Mouse (Mus musculus) midbrain, embryonic 10.5 days (tissue): ENCODE results near the gene Fgd3. TPM values are rescaled to one million over a fixed set of nuclear protein-coding genes. Genes with fewer than 3 reads are reported as not detected.

Experiments
- DNase-seq: peaks from one replicate; pipeline ENCODE4 v3.0.0-alpha.2; 2017; ENCODE audit warnings: low spot score
- H3K27ac ChIP-seq: fragments of 300-500 bp; sonication (generic); replicated peaks from 2 replicates; pipeline ENCODE4 v1.5.1; 2016; ENCODE audit warnings: mild to moderate bottlenecking
- H3K27me3 ChIP-seq: fragments of 300-500 bp; sonication (generic); 2 replicates; pipeline ENCODE4 v1.6.1; 2016; ENCODE audit warnings: low read depth, mild to moderate bottlenecking; ENCODE audit not compliant: poor library complexity, severe bottlenecking
- H3K36me3 ChIP-seq: fragments of 300-500 bp; sonication (generic); 2 replicates; pipeline ENCODE4 v1.6.1; 2016; ENCODE audit warnings: mild to moderate bottlenecking, moderate library complexity
- H3K4me1 ChIP-seq: fragments of 300-500 bp; sonication (generic); 2 replicates; pipeline ENCODE4 v1.6.1; 2016
- H3K4me3 ChIP-seq: fragments of 300-500 bp; sonication (generic); 2 replicates; pipeline ENCODE4 v1.5.1; 2016; ENCODE audit warnings: mild to moderate bottlenecking, moderate library complexity
- H3K9me3 ChIP-seq: fragments of 300-500 bp; sonication (generic); replicated peaks from 2 replicates; pipeline ENCODE4 v1.6.1; 2016; ENCODE audit warnings: mild to moderate bottlenecking
- WGBS: fragments of 180-500 bp; shearing (Covaris S2); methylation state at CpG from one replicate; pipeline ENCODE4 v1.1.7; 2016; 5-methylcytosine and 5-hydroxymethylcytosine counted together
- polyA plus RNA-seq: library from polyadenylated mRNA; unstranded; fragments of >200 nt; fragmentation: Nextera tagmentation; extraction: Ambion mirVana; gene quantifications from 2 replicates; pipeline ENCODE4 v1.2.1, GENCODE M21; 2016

Fgd3 gene
- polyA plus RNA-seq, 1 experiment from 2014 or later: 1.1 TPM

DNA sequence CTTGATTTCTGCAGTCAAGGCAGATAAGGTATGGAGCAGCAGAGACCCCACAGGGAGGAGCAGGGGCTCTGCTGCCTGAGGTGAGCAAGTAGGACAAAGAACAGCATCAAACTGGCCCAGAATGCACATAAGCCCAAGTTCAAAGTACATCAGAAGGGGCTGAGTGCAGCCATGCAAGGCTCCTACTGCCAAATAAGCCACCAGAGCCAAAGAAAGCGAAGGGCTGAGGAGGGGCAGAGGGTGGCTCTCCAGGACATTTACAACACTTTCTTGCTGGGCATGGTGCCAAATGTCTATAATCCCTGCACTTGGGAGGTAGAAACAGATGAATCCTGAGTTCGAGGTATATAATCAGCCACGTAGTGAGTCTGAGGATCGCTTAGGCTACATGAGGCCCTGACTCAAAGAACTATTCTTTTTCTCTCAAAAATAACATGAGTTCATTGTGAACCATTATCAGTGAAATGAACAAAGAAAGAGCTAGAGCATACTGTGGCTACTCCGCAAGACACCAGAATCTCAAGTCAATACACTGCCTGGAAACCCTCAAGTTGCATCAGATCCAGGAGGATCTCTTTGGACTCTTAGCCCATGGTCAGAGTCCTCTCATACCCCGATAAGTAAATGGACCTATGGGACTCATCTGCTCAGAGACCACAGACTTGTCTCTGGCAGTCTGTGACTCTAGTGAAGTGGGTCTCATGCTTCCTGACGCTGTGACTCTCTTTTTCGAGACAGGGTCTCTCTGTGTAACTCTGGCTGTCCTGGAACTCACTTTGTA lies 86.1 kb downstream of the Fgd3 start:
- Histone ChIP-seq H3K27me3 (no peaks in the 10 kb centered on the region), H3K4me1 (no peaks in the 10 kb centered on the region), H3K27ac (no peak overlapping the region), H3K9me3 (no peaks in the 10 kb centered on the region), H3K36me3 (no peaks in the 10 kb centered on the region), H3K4me3 (no peak overlapping the region)
- WGBS: 94% methylated on average over 8 of the region's 8 CpGs
- DNase-seq: no peak

DNA sequence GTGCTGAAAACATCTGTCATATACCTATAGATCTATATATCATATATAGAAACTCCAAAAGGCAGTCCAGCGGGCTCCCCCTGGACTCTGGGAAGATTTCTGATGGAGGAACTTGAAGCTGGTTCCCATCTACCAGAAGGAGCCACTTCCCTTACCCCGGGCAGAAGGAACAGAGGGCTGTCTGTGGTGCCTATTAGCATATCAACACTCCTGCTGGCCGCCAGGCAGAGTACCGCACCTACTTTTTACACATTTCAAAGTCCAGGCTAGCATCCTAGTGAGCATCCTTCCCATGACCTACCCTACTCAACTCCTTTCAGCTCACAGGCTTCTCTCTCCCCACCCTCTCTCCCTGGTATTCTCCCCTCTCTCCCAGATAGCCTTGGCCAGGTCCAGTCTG lies 94.5 kb downstream of the Fgd3 start:
- Histone ChIP-seq H3K27ac (no peak overlapping the region), H3K4me1 (0 out of 2 replicates have a peak, but pooled peaks cover 3% of the 10 kb centered on the region), H3K4me3 (no peak overlapping the region), H3K9me3 (0 out of 2 replicates have a peak, but pooled peaks cover 5% of the 10 kb centered on the region), H3K27me3 (peaks cover 35% of the 10 kb centered on the region), H3K36me3 (no peaks in the 10 kb centered on the region)
- WGBS: 27% methylated on average over 4 of the region's 4 CpGs
- no peak for DNase-seq

DNA sequence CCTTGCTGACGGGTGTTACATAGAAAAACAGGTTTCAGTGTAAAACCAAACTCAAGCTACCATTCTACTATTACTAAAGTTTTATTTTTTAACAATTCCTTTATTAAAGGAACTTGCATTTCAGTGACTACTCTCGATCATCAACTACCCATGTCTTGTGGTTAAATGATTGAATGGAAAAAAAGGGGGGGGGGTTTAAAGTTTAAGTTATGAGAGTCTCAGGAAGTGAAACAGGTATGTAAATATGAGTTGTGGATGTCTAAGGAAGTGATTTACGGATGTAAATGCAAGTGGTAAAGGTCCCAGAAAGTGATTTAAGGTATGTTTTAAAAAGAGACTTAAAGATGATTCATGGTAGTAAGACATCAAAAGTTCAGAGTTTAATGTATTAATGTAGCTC lies 95.0 kb downstream of the Fgd3 start:
- H3K36me3 ChIP-seq: no peaks in the 10 kb centered on the region
- WGBS: 67% methylated on average over 3 of the region's 3 CpGs
- H3K4me3 ChIP-seq: no peak overlapping the region
- H3K4me1 ChIP-seq: 0 out of 2 replicates have a peak, but pooled peaks cover 3% of the 10 kb centered on the region
- H3K27ac ChIP-seq: no peak overlapping the region
- no peak for DNase-seq
- 0 out of 2 replicates have a peak, but pooled peaks cover 5% of the 10 kb centered on the region for H3K9me3 ChIP-seq
- H3K27me3 ChIP-seq: peaks cover 37% of the 10 kb centered on the region

DNA sequence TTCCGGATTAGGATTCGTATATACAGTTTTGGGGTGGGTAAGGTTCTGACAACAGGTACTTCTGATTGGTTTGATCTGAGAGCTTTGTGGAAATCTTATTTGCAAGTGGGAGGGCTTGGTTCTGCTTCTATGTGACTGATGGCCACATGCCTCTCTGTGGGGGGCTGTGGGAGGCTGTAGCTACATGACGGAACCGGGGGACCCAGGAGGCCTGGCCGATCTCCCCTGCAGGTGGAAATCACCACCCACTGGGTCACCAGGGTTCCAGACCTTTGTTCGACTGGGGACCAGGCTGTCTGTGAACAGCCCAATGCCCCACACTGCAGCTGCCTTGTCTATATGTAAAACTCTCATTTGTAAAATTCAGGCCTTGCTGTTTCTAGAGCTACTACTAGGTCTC lies 95.4 kb downstream of the Fgd3 start:
- WGBS: 23% methylated on average over 6 of the region's 6 CpGs
- Histone ChIP-seq H3K27me3 (peaks cover 42% of the 10 kb centered on the region), H3K36me3 (no peaks in the 10 kb centered on the region), H3K9me3 (0 out of 2 replicates have a peak, but pooled peaks cover 5% of the 10 kb centered on the region), H3K4me3 (no peak overlapping the region), H3K27ac (no peak overlapping the region), H3K4me1 (0 out of 2 replicates have a peak, but pooled peaks cover 3% of the 10 kb centered on the region)
- DNase-seq: no peak

DNA sequence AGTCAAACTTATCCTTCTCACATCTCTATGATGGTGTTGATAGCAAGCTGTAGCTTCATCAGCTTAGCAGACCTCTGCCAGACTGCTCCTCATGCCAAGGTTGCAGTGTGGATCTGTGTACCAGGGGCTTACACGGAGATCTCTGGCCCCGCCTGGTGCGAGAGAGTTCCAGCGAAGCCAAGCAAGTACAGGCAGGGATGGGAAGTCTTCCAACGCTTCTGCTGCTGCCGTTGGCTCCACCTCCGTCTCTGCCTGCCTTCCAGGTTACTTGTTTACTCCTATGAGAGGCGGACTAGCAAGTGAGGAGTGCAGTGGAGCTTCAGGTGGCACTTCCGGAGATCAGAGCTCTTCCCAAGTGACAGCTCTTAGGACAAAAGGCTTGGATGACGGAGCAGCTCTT lies 95.8 kb downstream of the Fgd3 start:
- Histone ChIP-seq H3K9me3 (0 out of 2 replicates have a peak, but pooled peaks cover 5% of the 10 kb centered on the region), H3K4me3 (no peak overlapping the region)
- no peak for DNase-seq

DNA sequence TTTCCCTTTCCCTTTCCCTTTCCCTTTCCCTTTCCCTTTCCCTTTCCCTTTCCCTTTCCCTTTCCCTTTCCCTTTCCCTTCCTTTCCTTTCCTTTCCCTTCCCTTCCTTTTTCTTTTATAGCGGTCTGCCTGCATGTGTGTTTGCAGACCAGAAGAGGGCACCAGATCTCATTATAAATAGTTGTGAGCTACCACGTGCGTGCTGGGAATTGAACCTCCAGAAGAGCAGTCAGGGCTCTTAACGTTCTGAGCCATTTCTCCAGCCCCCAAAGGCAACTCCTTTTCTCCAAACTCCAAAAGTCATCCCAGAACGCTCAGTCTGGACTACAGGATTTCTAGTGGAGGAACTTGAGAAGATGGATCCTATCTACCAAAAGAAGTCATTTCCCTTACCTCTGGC lies 99.2 kb downstream of the Fgd3 start:
- Histone ChIP-seq H3K27me3 (peaks cover 67% of the 10 kb centered on the region), H3K36me3 (no peaks in the 10 kb centered on the region), H3K9me3 (0 out of 2 replicates have a peak, but pooled peaks cover 5% of the 10 kb centered on the region), H3K4me3 (no peak overlapping the region), H3K4me1 (peaks cover 30% of the 10 kb centered on the region), H3K27ac (no peak overlapping the region)
- WGBS: 23% methylated on average over 5 of the region's 5 CpGs
- DNase-seq: no peak

More for the DNA sequence above, 95.8 kb downstream of the Fgd3 start:
- 0 out of 2 replicates have a peak, but pooled peaks cover 3% of the 10 kb centered on the region for H3K4me1 ChIP-seq
- H3K27me3 ChIP-seq: peaks cover 46% of the 10 kb centered on the region
- H3K36me3 ChIP-seq: no peaks in the 10 kb centered on the region
- H3K27ac ChIP-seq: no peak overlapping the region
- WGBS: 14% methylated on average over 10 of the region's 10 CpGs

DNA sequence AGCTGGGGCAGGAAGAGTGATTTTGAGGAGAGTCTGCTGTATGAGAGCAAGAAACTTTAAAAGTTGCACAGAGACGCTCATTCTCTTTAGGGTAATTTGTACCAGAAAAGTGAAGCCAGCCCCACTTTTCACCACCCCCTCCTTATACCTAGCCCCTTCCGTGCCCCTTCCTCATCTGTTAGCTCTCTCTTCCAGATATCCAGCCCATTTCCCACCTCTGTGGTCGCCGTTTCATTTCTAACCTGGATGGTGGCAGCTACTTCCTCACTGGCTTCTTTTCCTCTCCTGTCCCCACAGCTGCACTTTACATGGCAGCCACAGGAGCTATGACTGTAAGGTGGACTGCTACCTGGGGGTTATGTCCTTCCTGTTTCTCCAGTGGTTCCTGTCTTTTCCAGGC lies 100.7 kb downstream of the Fgd3 start:
- Histone ChIP-seq H3K9me3 (0 out of 2 replicates have a peak, but pooled peaks cover 5% of the 10 kb centered on the region), H3K4me3 (no peak overlapping the region), H3K4me1 (peaks cover 41% of the 10 kb centered on the region), H3K27me3 (peaks cover 64% of the 10 kb centered on the region), H3K27ac (no peak overlapping the region), H3K36me3 (no peaks in the 10 kb centered on the region)
- 79% methylated on average over 4 of the region's 4 CpGs for WGBS
- no peak for DNase-seq

DNA sequence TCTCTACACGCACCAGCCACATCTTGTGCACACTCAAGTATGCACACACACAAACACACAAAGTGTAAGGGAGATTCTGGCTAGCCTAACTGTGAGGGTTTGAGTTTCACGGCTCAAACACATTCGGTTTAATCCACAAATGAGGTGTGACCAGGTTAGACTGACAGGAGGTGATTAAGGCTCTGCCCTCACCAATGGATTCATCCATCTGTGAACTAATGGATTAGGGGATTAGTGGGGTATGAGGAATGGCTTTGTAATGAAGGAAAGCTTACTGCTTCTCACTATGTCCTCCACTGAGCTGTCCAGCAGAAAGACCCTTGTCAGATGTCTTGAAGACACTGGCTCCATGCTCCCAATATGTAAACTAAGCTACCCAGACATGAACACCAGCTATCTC lies 101.5 kb downstream of the Fgd3 start:
- WGBS: 31% methylated on average over 3 of the region's 3 CpGs
- Histone ChIP-seq H3K27me3 (peaks cover 64% of the 10 kb centered on the region), H3K36me3 (no peaks in the 10 kb centered on the region), H3K4me1 (peaks cover 44% of the 10 kb centered on the region), H3K4me3 (no peak overlapping the region), H3K9me3 (0 out of 2 replicates have a peak, but pooled peaks cover 5% of the 10 kb centered on the region), H3K27ac (no peak overlapping the region)
- no peak for DNase-seq

DNA sequence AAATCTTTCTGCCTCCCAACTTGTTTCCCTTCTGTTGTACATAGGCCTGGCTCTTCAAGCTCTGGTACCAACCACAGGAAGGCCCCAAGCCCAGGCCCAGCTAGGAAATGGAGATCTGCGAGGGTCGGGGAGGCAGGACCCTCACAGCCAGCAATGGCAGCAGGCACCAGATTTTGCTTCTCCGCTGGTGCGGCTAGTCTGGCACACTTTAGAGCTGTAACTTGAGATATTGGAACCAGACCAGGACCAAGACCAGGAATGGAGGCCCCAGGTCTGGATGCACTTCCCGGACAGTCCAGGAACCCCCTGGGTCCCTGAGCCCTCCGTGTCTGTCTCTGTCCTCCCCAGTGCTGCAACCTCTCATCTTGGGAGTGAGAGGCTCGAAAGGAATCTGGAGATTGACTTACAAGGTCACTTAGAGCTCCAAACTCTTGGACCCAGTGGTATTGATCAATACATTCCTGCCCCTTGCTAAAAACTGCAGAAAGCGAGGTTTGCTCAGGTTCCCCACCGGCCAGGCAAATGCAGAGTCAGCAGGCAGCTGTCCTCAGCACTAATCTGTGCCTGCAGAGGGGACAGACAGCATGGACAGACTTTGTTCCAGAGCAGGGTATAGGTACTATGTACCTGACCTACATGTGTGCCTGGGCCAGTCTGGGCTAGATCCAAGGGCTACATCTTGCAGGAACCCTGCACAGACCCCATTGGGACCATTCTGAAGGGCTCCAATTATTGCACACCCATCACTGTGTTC lies 103.1 kb downstream of the Fgd3 start:
- WGBS: 48% methylated on average over 9 of the region's 9 CpGs
- H3K36me3 ChIP-seq: no peaks in the 10 kb centered on the region
- no peak for DNase-seq

DNA sequence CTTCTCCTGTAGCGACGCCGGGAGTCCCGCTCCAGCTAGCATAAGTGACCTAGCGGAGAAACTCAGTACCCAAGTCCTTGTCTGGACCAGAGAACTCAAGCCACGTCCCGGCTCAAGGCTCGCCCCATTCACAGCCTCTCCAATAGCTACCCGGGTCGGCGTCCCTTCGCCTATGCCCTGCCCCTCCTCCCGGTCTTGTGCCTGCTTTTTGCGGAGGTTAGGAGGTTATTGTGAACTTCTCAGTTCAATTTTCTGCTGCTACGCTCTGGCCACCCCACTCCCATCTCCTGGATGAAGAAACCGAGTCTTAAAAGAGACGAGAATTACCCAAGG lies 103.9 kb downstream of the Fgd3 start:
- peaks cover 60% of the 10 kb centered on the region for H3K27me3 ChIP-seq
- 3% methylated on average over 17 of the region's 17 CpGs for WGBS
- no peaks in the 10 kb centered on the region for H3K36me3 ChIP-seq
- peak overlapping the region; percentile 88 for H3K4me3 ChIP-seq
- H3K27ac ChIP-seq: peak overlapping the region; percentile 84
- peaks cover 67% of the 10 kb centered on the region for H3K4me1 ChIP-seq
- 0 out of 2 replicates have a peak, but pooled peaks cover 3% of the 10 kb centered on the region for H3K9me3 ChIP-seq
- DNase-seq: no peak

More for the DNA sequence above, 103.1 kb downstream of the Fgd3 start:
- Histone ChIP-seq H3K27me3 (peaks cover 60% of the 10 kb centered on the region), H3K4me1 (peaks cover 59% of the 10 kb centered on the region), H3K27ac (no peak overlapping the region), H3K4me3 (peak overlapping the region; percentile 88; the same call in 1 of the 2 replicates), H3K9me3 (0 out of 2 replicates have a peak, but pooled peaks cover 5% of the 10 kb centered on the region)

DNA sequence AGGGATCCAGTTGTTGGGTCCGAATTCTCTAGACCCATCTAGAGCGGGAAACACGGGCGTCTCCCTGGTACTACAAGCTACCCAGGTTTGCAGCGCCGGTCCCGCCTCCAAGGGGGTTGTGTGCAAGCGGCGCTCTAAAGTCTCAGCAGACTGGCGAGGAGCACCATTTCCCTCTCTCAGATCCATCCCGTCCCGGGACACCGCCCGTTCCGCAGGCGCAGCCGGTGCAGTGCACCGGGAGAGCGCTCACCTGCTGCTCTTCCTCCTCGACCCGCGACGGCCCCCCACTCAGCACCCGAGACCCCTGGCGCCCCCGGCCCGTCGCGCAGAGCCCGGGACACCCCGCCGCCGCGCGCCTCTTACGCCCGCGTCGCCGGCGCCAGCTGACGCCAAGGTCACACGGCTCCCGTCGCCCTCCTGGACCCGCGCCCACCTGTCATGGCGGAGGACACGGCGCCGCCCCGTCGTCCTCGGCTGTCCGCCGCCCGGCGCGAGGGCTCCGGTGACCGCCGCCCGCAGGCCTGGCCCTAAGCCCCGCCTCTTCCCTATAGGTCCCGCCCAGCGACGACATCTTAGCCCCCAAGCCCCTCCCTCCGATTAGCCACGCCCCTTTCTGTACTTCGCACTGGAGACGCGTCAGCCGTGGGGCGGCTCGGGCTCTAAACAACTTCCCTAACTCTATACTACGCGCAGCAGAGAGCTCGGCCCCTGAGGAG lies 104.4 kb downstream of the Fgd3 start, which contains the start of gene Card19:
Gene Card19 (minus strand): TSS at position 534 of the 716 bp plus-strand sequence.
- no peaks in the 10 kb centered on the region for H3K9me3 ChIP-seq
- H3K27ac ChIP-seq: peak within 1 kb of the TSS; percentile 84
- WGBS: under 1% methylated on average over 77 of the region's 78 CpGs
- no peaks in the 10 kb centered on the region for H3K36me3 ChIP-seq
- peaks cover 60% of the 10 kb centered on the region for H3K27me3 ChIP-seq
- H3K4me1 ChIP-seq: peaks cover 72% of the 10 kb centered on the region
- peak; percentile 92 for DNase-seq
- H3K4me3 ChIP-seq: peak within 1 kb of the TSS; percentile 88

DNA sequence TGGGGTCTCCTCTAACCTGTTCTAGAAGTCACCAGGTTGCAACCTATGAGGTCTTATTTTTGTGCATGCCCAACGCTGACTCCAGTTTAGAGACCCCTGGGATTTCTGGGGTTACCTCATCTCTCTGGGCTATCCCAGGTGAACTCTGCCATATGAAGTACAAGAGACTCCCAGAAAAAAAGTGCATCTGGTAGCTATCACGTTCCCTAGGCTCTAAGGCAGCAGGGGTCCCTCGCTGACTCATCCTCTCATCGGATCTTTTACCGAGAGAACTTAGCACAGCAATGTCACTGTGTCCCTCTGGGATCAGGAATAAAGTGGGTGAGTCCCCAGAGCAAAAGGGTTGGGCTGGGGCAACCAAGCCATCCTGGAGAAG lies 105.0 kb downstream of the Fgd3 start:
- DNase-seq: no peak
- peaks cover 57% of the 10 kb centered on the region for H3K27me3 ChIP-seq
- peak overlapping the region; percentile 88 for H3K4me3 ChIP-seq
- peak overlapping the region; percentile 84 for H3K27ac ChIP-seq
- 9% methylated on average over 5 of the region's 5 CpGs for WGBS
- peaks cover 72% of the 10 kb centered on the region for H3K4me1 ChIP-seq
- H3K36me3 ChIP-seq: no peaks in the 10 kb centered on the region
- no peaks in the 10 kb centered on the region for H3K9me3 ChIP-seq
